Mouse (Mus musculus) cortical plate, adult 2 months (tissue): ENCODE results near the gene Tor1a.

Source experiments
- CTCF ChIP-seq: fragments of 200-500 bp; IDR thresholded peaks from 2 replicates; pipeline ENCODE4 v1.5.1; 2011; ENCODE audit warnings: mild to moderate bottlenecking, control low read depth, low read length; ENCODE audit not compliant: insufficient read depth; ENCODE audit errors: extremely low read depth
- POLR2A ChIP-seq: fragments of 200-500 bp; IDR thresholded peaks from 2 replicates; pipeline ENCODE4 v1.6.1; 2011; ENCODE audit warnings: mild to moderate bottlenecking, low read length, control low read depth; ENCODE audit not compliant: insufficient read depth; ENCODE audit errors: extremely low read depth

DNA sequence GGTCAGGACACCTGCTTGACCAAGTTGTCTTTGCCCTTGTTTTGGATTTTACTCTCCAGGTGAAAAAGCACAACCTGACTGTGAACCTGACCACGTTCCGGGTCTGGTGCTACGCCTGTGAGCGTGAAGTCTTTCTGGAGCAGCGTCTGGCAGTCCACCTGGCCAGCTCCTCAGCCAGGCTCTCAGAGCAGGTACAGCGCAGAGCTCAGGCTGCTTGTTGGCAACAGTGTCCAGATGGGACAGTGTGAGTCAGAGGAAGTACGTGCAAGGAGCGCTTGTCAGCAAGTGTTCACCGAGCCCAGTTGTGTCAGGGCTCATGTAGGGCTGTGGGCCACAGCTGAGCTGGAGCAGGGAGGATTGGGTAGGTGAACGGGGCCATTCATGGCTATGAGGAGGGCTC is 35.1 kb upstream of the Tor1a start:
- TF ChIP-seq POLR2A (no peak), CTCF (no peak)
